Mouse (Mus musculus) Muller cell, postnatal 12 days (primary cell): Measurements from ENCODE around the gene Myl10.
"Not testable (repeated sequence)": the region's sequence is repeated elsewhere in the genome, so short reads cannot be mapped to it uniquely, and the experiment has no call there.

Source experiments
- DNase-seq: peaks from one replicate; pipeline ENCODE4 v3.0.0-alpha.2; 2015; ENCODE audit errors: inconsistent ontology term

The Myl10 gene

GRCm38 (mm10) chr5:136692784-136693183, at the start of gene Myl10:
Gene Myl10 (plus strand): TSS chr5:136693146.
- DNase-seq, result no peak

- DNase-seq, result no peak
Observed at GRCm38 (mm10) chr5:136646731-136647328, 46.1 kb upstream of the Myl10 start.

- no peak for DNase-seq
Observed at GRCm38 (mm10) chr5:136649071-136649470, 43.9 kb upstream of the Myl10 start.

GRCm38 (mm10) chr5:136649655-136650054, 43.3 kb upstream of the Myl10 start:
- no peak for DNase-seq

- no peak for DNase-seq
Observed at GRCm38 (mm10) chr5:136654481-136654880, 38.5 kb upstream of the Myl10 start.

GRCm38 (mm10) chr5:136656830-136657395, 36.0 kb upstream of the Myl10 start:
- peak; percentile 29 for DNase-seq

- not testable (repeated sequence) for DNase-seq
Observed at GRCm38 (mm10) chr5:136660721-136661120, 32.2 kb upstream of the Myl10 start.

GRCm38 (mm10) chr5:136662281-136662680, 30.7 kb upstream of the Myl10 start:
- no peak for DNase-seq

GRCm38 (mm10) chr5:136662822-136663221, 30.1 kb upstream of the Myl10 start:
- no peak for DNase-seq

- peak; percentile 43 for DNase-seq
Observed at GRCm38 (mm10) chr5:136664497-136664896, 28.4 kb upstream of the Myl10 start.

- no peak for DNase-seq
Observed at GRCm38 (mm10) chr5:136676315-136677030, 16.5 kb upstream of the Myl10 start.

- no peak for DNase-seq
Observed at GRCm38 (mm10) chr5:136678840-136679348, 14.1 kb upstream of the Myl10 start.

- DNase-seq, result no peak
Observed at GRCm38 (mm10) chr5:136686349-136686748, 6.6 kb upstream of the Myl10 start.

- DNase-seq, result no peak
Observed at GRCm38 (mm10) chr5:136687561-136687960, 5.4 kb upstream of the Myl10 start.

GRCm38 (mm10) chr5:136688841-136689240, 4.1 kb upstream of the Myl10 start:
- DNase-seq, result no peak

GRCm38 (mm10) chr5:136691170-136691569, 1.8 kb upstream of the Myl10 start:
- DNase-seq, result no peak

- no peak for DNase-seq
Observed at GRCm38 (mm10) chr5:136693418-136693817, 472 bp downstream of the Myl10 start.

GRCm38 (mm10) chr5:136694976-136695375, 2.0 kb downstream of the Myl10 start:
- no peak for DNase-seq

GRCm38 (mm10) chr5:136696516-136696915, 3.6 kb downstream of the Myl10 start:
- no peak for DNase-seq

- no peak for DNase-seq
Observed at GRCm38 (mm10) chr5:136697618-136698017, 4.7 kb downstream of the Myl10 start.

GRCm38 (mm10) chr5:136702159-136702725, 9.3 kb downstream of the Myl10 start:
- no peak for DNase-seq

- DNase-seq, result no peak
Observed at GRCm38 (mm10) chr5:136703751-136704150, 10.8 kb downstream of the Myl10 start.

GRCm38 (mm10) chr5:136704151-136704550, 11.2 kb downstream of the Myl10 start:
- no peak for DNase-seq
